Mouse (Mus musculus): Measurements from ENCODE around the gene Esyt1.

DNA sequence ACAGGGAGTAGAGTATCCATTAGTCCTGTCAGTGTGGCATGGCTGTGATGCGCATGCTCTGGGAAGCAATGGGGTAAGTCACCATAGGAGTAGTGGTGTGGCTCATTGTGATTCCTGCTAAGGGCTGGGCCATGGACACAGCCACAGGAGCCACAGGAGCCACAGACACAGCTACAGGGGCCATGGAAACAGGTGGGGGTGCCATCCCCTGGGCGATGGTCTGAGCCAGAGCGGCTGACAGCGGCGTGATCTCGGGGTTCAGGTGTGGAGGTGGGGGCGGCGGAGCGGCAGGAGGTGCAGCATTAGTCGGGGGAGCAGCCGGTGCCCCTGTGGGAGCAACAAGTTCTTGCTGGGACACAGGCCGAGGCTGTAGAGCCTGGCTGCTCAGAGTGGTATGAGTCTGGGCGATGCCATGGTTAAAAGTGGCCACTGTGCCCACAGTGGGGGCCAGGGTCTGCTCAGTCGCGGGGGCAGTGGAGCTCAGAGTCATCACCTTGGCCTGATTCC is 18.5 kb upstream of the Esyt1 start:
- no peak for TF ChIP-seq CTCF (IDR thresholded peaks at IDR 0.05; ENCODE audit: borderline replicate concordance, insufficient read depth, low read length)
- no peak for TF ChIP-seq POLR2A (IDR thresholded peaks at IDR 0.05; ENCODE audit: low read depth, low read length)

All from embryonic fibroblast, embryonic 13.5 days (primary cell).